Mouse (Mus musculus): ENCODE measurements around the gene Gk5.
"Not testable (repeated sequence)": the region's sequence is repeated elsewhere in the genome, so short reads cannot be mapped to it uniquely, and the experiment has no call there.

- TF ChIP-seq POLR2A, CTCF (IDR thresholded peaks at IDR 0.05; ENCODE audit: insufficient read depth, low read depth, low read length): not testable (repeated sequence)
These were observed 30.7 kb upstream of the Gk5 start for GRCm38 (mm10) chr9:96088456-96088855.

Data from olfactory bulb, adult 2 months (tissue).